Mouse (Mus musculus) forebrain, embryonic 12.5 days (tissue): Measurements from ENCODE around the gene Ccnd1. TPM values are rescaled to one million over a fixed set of nuclear protein-coding genes. Genes with fewer than 3 reads are reported as not detected.

ENCODE experiments used
- ATAC-seq: fragments of 200-750 bp; cut with Nextera tagmentation; 2 replicates; pipeline ENCODE4 v1.8.0; 2017; ENCODE audit warnings: moderate TSS enrichment; ENCODE audit not compliant: low FRiP score
- H3K27ac ChIP-seq: fragments of 300-500 bp; sonication (generic); 2 replicates; pipeline ENCODE4 v1.5.1; 2016; ENCODE audit warnings: mild to moderate bottlenecking
- H3K27me3 ChIP-seq: fragments of 300-500 bp; sonication (generic); 2 replicates; pipeline ENCODE4 v1.6.1; 2016; ENCODE audit warnings: mild to moderate bottlenecking
- H3K36me3 ChIP-seq: fragments of 300-500 bp; sonication (generic); replicated peaks from 2 replicates; pipeline ENCODE4 v1.6.1; 2016; ENCODE audit warnings: mild to moderate bottlenecking
- H3K4me1 ChIP-seq: fragments of 300-500 bp; sonication (generic); 2 replicates; pipeline ENCODE4 v1.6.1; 2016
- H3K4me2 ChIP-seq: fragments of 300-500 bp; sonication (generic); 2 replicates; pipeline ENCODE4 v1.6.1; 2016; ENCODE audit warnings: mild to moderate bottlenecking, moderate library complexity
- H3K4me3 ChIP-seq: fragments of 300-500 bp; sonication (generic); replicated peaks from 2 replicates; pipeline ENCODE4 v1.5.1; 2016; ENCODE audit warnings: mild to moderate bottlenecking
- H3K9ac ChIP-seq: fragments of 300-500 bp; sonication (generic); 2 replicates; pipeline ENCODE4 v1.6.1; 2016; ENCODE audit warnings: mild to moderate bottlenecking
- H3K9me3 ChIP-seq: fragments of 300-500 bp; sonication (generic); 2 replicates; pipeline ENCODE4 v1.6.1; 2016
- WGBS: fragments of 180-500 bp; shearing (Covaris S2); methylation state at CpG from one replicate; pipeline ENCODE4 v1.1.7; 2016; 5-methylcytosine and 5-hydroxymethylcytosine counted together
- polyA plus RNA-seq: library from polyadenylated mRNA; unstranded; fragments of >200 nt; fragmentation: Nextera tagmentation; extraction: Ambion mirVana; gene quantifications from 2 replicates; pipeline ENCODE4 v1.2.1, GENCODE M21; 2016

The Ccnd1 gene
- polyA plus RNA-seq, 1 experiment from 2014 or later, result 214 TPM

DNA sequence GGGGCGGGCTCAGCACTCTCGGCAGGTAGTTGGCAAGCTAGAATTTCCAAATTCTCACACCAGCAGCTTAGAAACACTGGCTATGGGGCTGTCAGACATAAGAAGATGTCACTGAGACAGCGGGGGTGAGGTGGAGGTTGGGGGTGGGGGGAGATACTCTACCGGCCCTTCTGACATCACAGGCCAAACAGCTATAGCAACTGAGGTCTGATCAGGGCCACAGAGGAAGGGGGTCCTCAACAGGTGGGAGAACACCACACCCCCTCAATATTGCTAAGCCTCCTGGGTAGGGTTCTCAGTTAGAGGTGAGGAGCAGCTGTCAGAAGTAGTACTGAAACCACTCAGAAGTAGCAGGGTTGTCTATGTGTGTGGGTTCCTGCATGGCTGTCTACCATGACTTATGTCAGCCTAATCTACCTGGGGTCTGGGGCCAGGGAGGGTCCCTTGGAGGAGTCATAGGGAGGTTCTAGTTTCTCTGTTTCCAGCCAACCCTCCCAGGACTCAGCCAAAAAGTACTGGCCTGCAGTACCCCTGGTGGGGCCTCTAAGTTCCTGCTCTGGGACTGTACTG lies 3.3 kb downstream of the Ccnd1 start:
- no peak overlapping the region for H3K4me3 ChIP-seq
- H3K9ac ChIP-seq, result peak overlapping the region; percentile 49; the same call in 1 of the 2 replicates
- no peaks in the 10 kb centered on the region for H3K9me3 ChIP-seq
- H3K36me3 ChIP-seq, result peaks cover 58% of the 10 kb centered on the region
- H3K27me3 ChIP-seq, result peaks cover 10% of the 10 kb centered on the region; the same call in 1 of the 2 replicates
- 88% methylated on average over 4 of the region's 4 CpGs for WGBS
- H3K4me2 ChIP-seq, result peak overlapping the region; percentile 96; the same call in 1 of the 2 replicates
- ATAC-seq, result no peak
- peaks cover 51% of the 10 kb centered on the region for H3K4me1 ChIP-seq
- H3K27ac ChIP-seq, result no peak overlapping the region

DNA sequence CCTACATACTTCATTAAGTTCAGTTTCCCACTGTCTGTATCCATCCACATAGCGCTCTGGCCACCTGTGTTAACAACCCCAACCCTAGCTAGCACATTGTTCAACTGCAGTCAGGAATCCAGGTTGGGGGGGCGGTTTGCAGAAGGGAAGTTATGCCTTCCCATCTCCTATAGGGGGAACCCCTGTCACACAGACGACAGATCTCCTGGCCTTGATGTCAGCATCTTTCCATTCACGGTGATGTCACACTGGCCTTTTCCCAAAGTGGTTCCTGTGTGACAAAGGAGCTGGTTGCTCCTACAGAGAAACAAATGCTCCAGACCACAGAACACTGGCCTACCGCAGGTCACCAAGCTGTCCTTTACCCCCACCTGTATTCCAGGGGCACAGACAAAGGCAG lies 4.2 kb downstream of the Ccnd1 start:
- no peak for ATAC-seq
- peaks cover 61% of the 10 kb centered on the region for H3K36me3 ChIP-seq

DNA sequence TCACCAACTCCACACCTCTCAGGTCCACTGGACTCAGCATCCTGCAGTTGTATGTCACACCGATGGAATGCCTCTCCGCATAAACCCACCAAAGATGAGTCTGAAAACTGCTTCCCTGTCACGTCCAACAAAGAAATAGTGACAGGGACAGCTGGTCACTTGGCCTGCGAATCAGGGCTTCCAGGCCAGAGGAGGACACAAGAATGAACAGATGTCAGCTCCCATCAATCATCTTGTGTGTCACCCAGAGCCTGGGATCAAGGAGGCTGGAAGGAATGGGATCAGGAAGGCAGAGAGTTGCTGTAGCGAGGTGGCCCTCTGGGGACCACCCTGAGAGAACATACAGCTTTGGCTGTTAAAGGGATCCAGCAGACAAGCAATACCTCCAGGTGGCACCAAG lies 4.8 kb downstream of the Ccnd1 start:
- H3K36me3 ChIP-seq, result peaks cover 67% of the 10 kb centered on the region
- no peak overlapping the region for H3K4me2 ChIP-seq
- H3K4me1 ChIP-seq, result peaks cover 42% of the 10 kb centered on the region
- H3K9ac ChIP-seq, result no peak overlapping the region
- H3K27me3 ChIP-seq, result peaks cover 7% of the 10 kb centered on the region; the same call in 1 of the 2 replicates
- no peak for ATAC-seq
- H3K27ac ChIP-seq, result no peak overlapping the region
- H3K9me3 ChIP-seq, result no peaks in the 10 kb centered on the region
- WGBS, result 81% methylated on average over 5 of the region's 5 CpGs
- H3K4me3 ChIP-seq, result no peak overlapping the region

More for the DNA sequence above, 4.2 kb downstream of the Ccnd1 start:
- Histone ChIP-seq H3K4me1 (peaks cover 44% of the 10 kb centered on the region), H3K9me3 (no peaks in the 10 kb centered on the region), H3K4me3 (no peak overlapping the region), H3K9ac (no peak overlapping the region), H3K4me2 (no peak overlapping the region), H3K27ac (0 out of 2 replicates have a peak overlapping the region, but pooled peaks have one; percentile 25), H3K27me3 (peaks cover 10% of the 10 kb centered on the region; the same call in 1 of the 2 replicates)
- 57% methylated on average over 5 of the region's 5 CpGs for whole genome bisulfite sequencing

DNA sequence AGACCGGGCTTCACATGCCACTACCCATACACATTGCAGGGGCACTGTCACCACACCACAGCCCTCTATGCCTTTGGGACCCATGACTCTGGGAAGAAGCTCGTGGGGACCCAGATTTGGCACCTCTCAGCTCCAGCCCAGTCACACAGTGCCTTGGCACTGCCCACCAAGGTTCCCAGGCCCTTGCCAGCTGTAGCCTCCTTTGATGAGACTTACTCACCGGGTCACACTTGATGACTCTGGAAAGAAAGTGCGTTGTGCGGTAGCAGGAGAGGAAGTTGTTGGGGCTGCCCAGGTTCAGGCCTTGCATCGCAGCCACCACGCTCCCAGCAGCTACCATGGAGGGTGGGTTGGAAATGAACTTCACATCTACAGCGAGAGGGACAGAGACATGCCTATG lies 5.9 kb downstream of the Ccnd1 start:
- peaks cover 75% of the 10 kb centered on the region for H3K36me3 ChIP-seq
- WGBS, result 96% methylated on average over 8 of the region's 8 CpGs

DNA sequence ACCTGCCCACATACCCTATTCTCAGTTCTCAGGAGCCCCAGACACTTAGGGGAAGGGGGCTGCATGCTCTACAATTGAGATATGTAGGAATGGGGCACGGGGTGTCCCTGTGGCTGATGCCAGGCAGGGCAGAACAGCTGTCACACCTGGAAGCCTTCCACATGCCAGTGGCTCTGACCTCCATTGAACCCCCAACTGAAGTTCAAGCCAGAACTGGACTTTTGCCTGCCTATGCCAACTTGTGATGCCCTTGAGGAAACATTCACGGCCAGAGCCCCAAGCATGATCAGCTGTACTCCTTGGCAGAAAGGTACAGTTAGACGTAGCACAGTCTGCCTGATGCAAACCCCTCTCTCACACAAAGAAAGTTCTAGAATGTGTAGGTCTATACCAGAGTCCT lies 6.4 kb downstream of the Ccnd1 start:
- 82% methylated on average over 3 of the region's 3 CpGs for WGBS
- H3K9me3 ChIP-seq, result no peaks in the 10 kb centered on the region
- H3K4me3 ChIP-seq, result no peak overlapping the region
- no peak overlapping the region for H3K27ac ChIP-seq
- no peaks in the 10 kb centered on the region for H3K27me3 ChIP-seq
- peaks cover 75% of the 10 kb centered on the region for H3K36me3 ChIP-seq
- no peak overlapping the region for H3K9ac ChIP-seq
- peaks cover 29% of the 10 kb centered on the region for H3K4me1 ChIP-seq
- ATAC-seq, result no peak
- no peak overlapping the region for H3K4me2 ChIP-seq

More for the DNA sequence above, 5.9 kb downstream of the Ccnd1 start:
- H3K4me2 ChIP-seq, result no peak overlapping the region
- no peak overlapping the region for H3K4me3 ChIP-seq
- no peak overlapping the region for H3K9ac ChIP-seq
- no peak overlapping the region for H3K27ac ChIP-seq
- no peaks in the 10 kb centered on the region for H3K9me3 ChIP-seq
- H3K27me3 ChIP-seq, result no peaks in the 10 kb centered on the region
- peaks cover 31% of the 10 kb centered on the region for H3K4me1 ChIP-seq
- no peak for ATAC-seq

DNA sequence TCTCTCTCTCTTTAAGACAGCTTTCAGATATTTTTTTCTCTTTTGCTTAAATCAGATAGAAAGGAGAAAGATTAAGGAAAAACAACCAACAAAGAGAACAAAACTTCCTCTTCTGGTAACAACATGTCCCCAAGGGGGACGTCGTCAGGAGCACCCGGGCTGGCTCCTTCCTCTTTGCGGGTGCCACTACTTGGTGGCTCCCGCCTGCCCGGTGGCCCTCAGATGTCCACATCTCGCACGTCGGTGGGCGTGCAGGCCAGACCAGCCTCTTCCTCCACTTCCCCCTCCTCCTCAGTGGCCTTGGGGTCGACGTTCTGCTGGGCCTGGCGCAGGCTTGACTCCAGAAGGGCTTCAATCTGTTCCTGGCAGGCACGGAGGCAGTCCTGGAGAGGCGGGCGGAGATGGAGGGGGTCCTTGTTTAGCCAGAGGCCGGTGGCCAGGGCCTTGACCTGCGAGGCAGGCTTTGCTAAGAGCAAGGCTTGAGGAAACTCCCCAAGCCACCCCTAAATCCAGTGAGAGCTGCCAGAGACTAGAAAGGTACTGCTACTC lies 7.3 kb downstream of the Ccnd1 start:
- Histone ChIP-seq H3K9ac (no peak overlapping the region), H3K4me2 (no peak overlapping the region)
- ATAC-seq, result no peak

DNA sequence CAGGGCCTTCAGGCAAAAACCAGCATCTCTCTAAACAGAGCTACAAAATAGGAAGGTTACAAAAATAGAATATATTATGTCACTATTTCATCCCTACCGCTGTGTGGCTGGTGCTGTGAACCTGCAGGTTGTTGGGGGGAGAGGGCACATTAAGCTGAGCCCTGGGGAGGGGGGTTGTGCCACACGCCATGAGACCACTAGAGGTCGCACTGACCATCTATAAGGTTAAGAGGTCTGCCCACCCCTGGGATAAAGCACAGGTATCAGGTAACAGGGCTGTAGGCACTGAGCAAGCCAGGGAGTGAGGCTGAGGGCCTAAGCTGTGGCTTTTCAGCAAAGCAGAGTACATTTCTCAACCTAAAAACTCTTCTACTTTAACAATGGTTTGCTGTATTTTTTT lies 7.9 kb downstream of the Ccnd1 start:
- Histone ChIP-seq H3K9ac (no peak overlapping the region), H3K4me1 (peaks cover 23% of the 10 kb centered on the region), H3K4me3 (no peak overlapping the region), H3K9me3 (no peaks in the 10 kb centered on the region), H3K36me3 (peaks cover 69% of the 10 kb centered on the region), H3K27me3 (no peaks in the 10 kb centered on the region), H3K27ac (no peak overlapping the region), H3K4me2 (no peak overlapping the region)
- WGBS, result 18% methylated on average over 3 of the region's 3 CpGs
- ATAC-seq, result no peak

More for the DNA sequence above, 7.3 kb downstream of the Ccnd1 start:
- Histone ChIP-seq H3K27me3 (no peaks in the 10 kb centered on the region), H3K4me1 (peaks cover 29% of the 10 kb centered on the region), H3K4me3 (no peak overlapping the region), H3K9me3 (no peaks in the 10 kb centered on the region), H3K36me3 (peaks cover 75% of the 10 kb centered on the region), H3K27ac (no peak overlapping the region)
- WGBS, result 76% methylated on average over 18 of the region's 18 CpGs

DNA sequence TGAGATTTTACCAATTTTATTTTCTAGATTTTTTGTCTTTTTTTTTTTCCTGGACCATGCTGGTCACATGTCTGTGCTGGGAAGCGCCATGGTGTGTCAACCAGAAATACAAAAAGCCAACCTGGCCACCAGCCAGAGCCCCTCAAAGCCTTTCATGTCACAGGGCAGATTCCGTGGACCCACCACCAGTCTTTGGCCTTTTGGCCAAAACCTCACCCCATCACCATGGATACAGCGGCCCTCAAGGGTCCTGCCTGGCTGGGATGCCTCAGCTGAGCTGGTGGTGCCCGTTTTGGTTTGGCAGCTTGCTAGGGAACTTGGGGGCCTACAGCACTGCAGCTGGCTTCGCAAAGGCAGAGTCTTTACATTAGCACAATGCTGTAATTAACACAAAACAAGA lies 9.8 kb downstream of the Ccnd1 start:
- no peak for ATAC-seq
- no peaks in the 10 kb centered on the region for H3K9me3 ChIP-seq
- 63% methylated on average over 5 of the region's 5 CpGs for WGBS
- H3K27ac ChIP-seq, result peak overlapping the region; percentile 56; the same call in 1 of the 2 replicates
- no peak overlapping the region for H3K4me3 ChIP-seq
- no peak overlapping the region for H3K9ac ChIP-seq
- H3K4me2 ChIP-seq, result no peak overlapping the region
- H3K36me3 ChIP-seq, result peaks cover 51% of the 10 kb centered on the region
- peaks cover 8% of the 10 kb centered on the region for H3K4me1 ChIP-seq
- no peaks in the 10 kb centered on the region for H3K27me3 ChIP-seq

DNA sequence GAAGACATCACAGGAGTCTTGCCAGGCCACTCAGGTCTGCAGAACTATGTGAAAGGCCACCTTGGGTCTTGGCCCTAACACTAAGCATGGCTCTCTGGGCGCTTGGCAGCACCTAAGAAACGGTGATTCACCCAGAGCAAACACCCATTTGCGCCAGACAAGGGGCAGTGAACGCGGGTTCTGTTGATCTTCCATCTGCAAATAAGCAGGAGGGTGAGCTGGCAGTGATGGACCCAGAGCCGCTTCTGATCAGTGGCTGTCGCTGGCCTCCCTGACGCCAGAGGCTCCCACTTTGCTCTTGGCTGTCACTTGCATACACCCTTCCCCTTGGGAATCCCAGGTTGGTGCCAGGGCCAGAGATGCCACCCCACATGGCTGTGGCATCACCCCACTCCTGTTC lies 10.2 kb downstream of the Ccnd1 start:
- no peak overlapping the region for H3K4me2 ChIP-seq
- ATAC-seq, result no peak
- no peak overlapping the region for H3K9ac ChIP-seq
- H3K27me3 ChIP-seq, result no peaks in the 10 kb centered on the region
- peaks cover 46% of the 10 kb centered on the region for H3K36me3 ChIP-seq
- no peak overlapping the region for H3K27ac ChIP-seq
- H3K4me3 ChIP-seq, result no peak overlapping the region
- 81% methylated on average over 8 of the region's 8 CpGs for WGBS
- no peaks in the 10 kb centered on the region for H3K9me3 ChIP-seq
- H3K4me1 ChIP-seq, result peaks cover 8% of the 10 kb centered on the region

DNA sequence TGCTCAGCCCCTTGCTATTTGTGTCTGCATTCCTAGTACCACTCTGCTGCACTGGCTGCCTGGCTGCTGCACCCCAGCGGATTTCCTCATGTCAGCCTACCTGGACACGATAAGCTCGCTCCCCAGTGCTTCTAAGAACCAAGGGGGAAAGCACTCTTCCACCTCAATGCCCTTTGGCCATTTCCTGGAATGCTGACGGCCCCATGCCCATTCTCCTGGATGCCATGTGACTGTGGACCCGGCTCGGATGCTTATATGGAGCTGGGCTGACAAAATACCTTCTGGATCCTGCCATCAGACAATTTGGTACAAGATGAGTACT lies 10.9 kb downstream of the Ccnd1 start:
- no peak overlapping the region for H3K4me2 ChIP-seq
- H3K4me1 ChIP-seq, result peaks cover 8% of the 10 kb centered on the region
- no peak overlapping the region for H3K9ac ChIP-seq
- H3K9me3 ChIP-seq, result no peaks in the 10 kb centered on the region
- H3K4me3 ChIP-seq, result no peak overlapping the region
- no peak overlapping the region for H3K27ac ChIP-seq
- ATAC-seq, result no peak
- peaks cover 46% of the 10 kb centered on the region for H3K36me3 ChIP-seq
- no peaks in the 10 kb centered on the region for H3K27me3 ChIP-seq
- 77% methylated on average over 6 of the region's 6 CpGs for WGBS

DNA sequence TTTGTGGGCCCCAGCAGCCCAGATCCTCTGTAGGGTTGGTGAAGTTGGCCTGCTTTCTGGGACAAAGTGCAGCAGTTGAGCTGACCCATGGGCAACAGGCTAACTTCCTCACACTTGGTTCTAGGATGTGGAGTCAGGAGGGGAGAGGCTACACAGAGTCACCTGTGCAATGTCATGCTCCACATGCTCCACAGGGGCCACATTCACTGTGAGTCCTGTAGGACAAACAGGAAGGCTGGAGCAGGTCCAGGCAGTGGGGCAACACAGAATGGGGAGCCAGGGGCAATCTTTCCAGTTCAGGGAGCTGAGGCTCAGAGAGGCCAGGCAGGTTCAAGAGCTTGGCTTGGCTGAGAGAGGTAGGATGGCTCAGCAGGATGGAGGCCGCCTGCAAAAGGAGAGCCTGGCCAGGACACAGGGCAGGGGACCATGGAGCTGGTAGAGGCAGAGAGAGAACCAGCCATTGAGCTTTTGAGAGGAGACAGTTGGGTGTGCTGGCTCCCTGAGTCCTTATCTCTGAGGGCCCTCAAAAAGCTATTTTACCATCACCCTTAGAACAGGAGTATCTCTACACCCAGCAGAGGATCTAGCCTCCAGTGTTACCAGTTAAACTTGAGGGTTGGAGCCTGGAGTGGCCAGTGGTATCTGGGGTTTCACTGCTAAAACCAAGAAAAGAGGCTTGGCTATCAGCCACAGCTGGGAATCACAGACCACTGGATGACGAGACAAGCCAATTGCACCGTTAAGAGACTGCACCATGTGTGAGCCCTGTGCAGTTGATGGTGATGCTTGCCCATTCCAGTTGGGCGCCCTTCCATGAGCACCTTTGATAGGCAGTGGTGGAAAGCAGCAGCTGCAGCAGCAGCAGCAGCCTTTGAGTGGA lies 11.5 kb downstream of the Ccnd1 start:
- Histone ChIP-seq H3K9me3 (no peaks in the 10 kb centered on the region), H3K4me1 (peaks cover 8% of the 10 kb centered on the region), H3K4me2 (no peak overlapping the region), H3K27ac (no peak overlapping the region), H3K9ac (no peak overlapping the region), H3K27me3 (no peaks in the 10 kb centered on the region), H3K4me3 (no peak overlapping the region), H3K36me3 (peaks cover 44% of the 10 kb centered on the region)
- WGBS, result 82% methylated on average over 4 of the region's 4 CpGs
- no peak for ATAC-seq

DNA sequence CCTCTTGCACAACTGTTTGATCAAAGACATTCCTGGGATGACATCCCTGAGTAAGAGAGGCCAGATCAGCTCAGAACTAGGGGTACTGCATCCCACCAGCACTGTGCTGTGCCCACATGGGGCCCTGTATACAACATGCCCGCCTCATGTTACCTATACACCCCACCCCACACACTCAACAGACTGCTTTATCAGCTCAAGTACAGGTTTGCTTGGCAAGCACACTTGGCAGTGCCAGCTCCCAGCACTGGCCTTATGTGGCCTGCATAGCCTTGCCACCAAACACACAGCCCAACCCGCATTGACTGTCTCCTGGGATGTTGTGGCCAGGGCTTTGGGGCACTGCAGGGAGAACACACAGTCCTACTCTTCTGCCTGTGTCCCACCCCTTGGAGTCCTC lies 12.1 kb downstream of the Ccnd1 start:
- H3K4me1 ChIP-seq, result peaks cover 8% of the 10 kb centered on the region
- H3K27ac ChIP-seq, result no peak overlapping the region
- ATAC-seq, result no peak
- no peak overlapping the region for H3K4me2 ChIP-seq
- H3K36me3 ChIP-seq, result peaks cover 43% of the 10 kb centered on the region
- no peaks in the 10 kb centered on the region for H3K9me3 ChIP-seq
- no peak overlapping the region for H3K9ac ChIP-seq
- WGBS, result 94% methylated on average over 2 of the region's 2 CpGs
- H3K4me3 ChIP-seq, result no peak overlapping the region
- H3K27me3 ChIP-seq, result no peaks in the 10 kb centered on the region
